Mouse (Mus musculus): ENCODE measurements around the gene Plekha6.

The Plekha6 gene

DNA sequence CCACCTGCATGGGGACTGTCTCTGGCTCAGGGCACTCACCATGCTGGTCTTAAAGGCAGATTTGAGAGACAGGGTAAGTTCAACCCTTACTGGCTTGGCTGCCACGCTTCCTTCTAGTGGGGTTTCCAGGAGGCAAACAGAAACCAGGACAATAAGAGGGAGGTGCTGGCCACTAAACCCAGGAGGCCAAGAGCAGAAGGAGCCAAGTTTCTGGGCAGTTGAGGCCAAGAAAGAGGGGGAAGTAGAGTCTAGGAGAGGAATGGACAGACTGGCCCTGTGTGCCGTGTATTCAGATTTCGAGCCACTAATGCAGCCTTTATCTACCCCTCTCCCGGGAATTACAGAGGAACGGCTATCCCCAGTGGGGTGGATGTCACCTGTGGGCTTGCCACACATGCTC lies 83.2 kb downstream of the Plekha6 start:
- DNase-seq: no peak

DNA sequence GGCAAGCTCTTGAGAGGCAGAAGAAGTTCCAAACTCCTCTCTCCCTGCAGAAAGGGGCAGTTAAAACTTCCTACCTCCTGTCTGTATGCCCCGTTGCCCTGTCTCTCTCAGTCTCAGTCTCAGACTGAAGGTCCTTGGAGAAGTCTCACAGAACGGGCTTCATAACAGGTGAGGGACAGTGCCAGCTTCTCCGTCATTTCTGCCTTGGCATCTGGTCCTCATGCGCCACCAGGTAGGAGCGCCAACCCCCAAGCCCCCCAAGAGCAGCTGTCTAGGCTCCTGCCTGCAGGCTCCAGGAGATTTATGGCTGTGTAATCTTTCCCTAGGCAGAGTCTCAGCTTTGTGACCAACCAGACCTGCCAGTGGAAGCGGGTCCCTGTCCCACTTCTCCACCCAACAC lies 86.8 kb downstream of the Plekha6 start:
- no peak for DNase-seq

DNA sequence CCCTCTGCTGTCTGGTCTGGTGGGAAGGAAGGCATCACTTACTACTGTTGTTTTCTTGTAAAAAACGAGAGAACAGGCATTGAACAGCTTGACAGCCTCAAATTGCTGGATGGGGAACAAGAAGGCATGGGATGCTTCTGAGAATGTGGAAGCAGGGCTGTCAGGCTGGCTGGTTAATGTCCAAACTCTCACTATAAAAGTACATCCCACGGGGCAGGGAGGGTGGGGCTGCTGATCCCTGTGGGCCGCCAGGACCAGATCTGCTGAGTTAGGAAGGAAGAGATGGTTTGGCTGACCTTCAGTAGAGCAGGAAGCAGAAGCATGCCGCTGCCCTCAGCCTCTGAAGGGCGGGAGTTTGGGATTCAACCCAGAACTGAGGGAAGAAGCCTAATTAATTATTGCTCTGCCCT lies 87.6 kb downstream of the Plekha6 start:
- DNase-seq: peak; percentile 76

DNA sequence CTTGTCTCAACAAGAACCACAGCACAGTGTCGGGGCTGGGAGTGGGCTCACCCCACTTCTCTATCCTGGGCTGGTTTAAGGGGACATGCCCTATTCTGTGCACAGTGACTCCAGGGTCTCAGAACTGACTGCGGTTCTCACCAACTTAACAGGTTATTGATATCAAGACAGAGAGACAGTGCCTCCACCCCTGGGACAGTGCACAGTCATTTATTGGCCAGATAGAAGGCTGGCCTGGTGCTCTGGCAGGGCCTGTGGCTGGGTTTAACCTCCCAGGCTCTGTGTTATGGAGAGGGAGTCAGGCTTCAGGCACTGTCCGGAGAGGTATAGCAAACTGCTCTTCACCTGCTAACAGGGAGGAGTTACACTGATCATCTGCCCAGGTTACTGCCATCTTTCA lies 88.2 kb downstream of the Plekha6 start:
- no peak for DNase-seq

DNA sequence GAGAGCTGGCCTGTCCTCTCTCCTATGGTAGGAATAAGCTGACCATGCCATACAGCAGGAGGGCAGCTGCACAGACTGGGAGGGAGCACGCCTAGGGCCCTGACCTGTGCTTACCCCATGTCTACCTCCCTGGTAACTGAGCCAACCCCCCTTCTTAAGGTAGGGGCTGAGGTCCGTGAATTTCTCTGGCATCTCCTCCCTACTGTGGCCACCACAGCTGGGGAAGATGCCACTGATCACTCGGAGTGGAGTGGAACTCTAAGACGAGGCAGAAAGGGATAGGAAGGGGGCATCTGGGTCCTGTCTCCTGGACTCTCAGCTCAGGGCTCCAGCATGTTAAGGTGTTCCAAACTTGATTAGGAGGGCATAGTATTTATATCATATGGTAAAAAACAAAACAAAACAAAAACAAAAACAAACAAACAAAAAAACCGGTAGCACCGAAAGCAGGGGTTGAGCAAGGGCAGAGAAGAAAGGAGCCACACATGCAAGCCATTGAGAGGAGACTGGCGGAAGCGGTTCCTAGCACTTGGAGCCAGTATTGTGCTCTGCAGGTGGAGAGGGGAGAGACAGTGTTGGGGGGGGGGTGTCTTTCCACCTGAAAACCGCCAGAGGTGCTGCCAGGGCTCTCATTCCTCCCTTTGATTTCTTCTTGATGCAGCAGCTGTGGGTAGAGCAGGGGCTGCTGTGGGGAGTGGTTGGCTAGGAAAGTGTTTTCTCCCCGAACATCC lies 89.0 kb downstream of the Plekha6 start:
- no peak for DNase-seq

DNA sequence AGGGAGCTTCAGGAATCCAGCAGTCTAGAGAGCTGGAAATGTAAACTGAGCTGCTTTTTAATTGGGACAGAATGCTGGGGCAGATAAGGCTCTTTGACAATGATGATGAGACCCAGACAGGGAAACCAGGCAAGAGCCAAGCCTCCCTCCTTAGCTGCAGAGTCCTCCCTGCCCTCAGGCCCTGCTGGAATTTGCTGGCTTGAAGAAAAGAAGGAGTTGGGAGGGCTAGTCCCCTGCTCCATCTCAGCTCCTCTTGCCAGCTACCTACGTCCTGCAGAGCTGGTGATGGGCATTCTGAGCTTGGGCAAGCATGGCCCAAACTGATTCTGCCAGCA lies 89.5 kb downstream of the Plekha6 start:
- DNase-seq: peak; percentile 30

DNA sequence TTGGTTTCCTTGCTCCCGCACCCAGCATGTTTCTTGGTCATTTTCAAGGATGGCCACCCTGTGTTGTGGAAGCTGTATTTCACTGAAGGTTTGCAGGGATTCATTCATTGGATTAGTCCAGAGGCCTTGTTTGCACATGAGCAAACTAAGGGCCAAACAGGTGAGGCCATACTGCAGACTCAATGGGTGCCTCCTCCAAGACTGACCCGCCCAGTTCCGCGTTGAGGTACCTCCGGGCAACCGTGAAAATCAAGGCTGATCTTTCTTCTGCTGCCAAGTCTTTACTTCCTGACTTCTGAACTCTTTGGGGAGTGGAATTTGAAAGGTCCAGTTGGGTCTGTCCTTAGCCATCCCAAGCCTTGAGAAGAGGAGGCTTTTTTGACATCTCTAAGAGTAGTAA lies 90.2 kb downstream of the Plekha6 start:
- DNase-seq: peak; percentile 16

DNA sequence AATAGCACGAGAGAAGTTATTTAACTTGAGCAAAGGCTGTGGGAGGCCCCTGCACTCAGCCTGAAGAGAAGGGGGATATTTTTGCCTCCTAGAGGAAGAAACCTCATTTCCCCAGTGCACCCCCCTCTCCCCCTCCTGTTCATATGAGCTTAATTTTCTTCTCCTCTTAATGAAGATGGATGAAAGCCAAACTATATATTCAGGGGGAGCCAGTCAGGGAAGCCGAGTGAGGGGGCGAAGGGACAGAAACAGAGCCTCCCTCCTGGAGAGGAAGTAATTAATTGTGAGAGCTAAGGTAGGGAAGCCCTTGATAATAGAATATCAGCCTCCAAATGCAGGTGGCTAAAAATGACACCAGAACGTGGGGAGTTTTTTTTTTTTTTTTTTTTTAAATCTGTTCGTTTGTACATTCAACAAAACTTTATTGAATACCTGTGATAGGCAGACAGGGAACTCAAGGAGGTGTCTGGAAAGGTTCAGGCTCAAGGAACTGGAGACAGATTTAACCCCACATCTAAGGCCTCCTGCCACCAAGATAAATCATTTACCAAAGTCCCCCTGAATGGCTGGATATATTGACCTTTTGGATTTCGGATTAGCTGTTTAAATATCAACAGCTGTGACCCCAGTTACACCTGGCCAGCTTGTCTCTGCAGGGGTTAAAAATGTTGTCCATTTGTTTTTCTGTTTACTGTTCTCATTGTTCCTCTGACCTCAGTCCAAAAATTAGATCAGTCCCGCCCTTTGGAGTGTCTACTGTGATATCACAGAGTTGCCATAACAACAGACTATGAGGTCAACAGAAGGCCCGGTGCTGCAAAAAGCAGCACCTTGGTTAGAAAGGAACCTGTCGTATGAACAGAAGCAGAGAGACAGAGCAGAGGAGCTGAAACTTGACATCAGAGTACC lies 91.1 kb downstream of the Plekha6 start:
- DNase-seq: no peak

DNA sequence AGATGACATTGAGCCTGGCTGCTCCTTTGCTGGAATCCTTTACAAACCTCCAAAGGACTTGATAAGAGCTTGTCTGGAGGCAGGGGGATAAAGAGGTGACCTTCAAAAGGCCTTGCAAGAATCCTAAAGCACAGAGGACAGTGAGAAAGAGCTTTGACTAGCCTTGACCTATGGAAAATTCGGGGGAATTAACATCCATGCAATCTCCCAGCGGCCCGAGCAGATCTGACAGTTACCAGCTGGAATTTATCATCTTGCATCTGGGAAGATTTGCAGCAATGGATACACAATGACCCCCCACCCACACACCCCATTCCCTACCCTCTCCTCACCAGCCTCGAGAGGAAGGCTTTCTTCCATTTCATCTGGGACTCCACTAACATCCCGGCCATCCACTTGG lies 91.8 kb downstream of the Plekha6 start:
- DNase-seq: peak; percentile 19

DNA sequence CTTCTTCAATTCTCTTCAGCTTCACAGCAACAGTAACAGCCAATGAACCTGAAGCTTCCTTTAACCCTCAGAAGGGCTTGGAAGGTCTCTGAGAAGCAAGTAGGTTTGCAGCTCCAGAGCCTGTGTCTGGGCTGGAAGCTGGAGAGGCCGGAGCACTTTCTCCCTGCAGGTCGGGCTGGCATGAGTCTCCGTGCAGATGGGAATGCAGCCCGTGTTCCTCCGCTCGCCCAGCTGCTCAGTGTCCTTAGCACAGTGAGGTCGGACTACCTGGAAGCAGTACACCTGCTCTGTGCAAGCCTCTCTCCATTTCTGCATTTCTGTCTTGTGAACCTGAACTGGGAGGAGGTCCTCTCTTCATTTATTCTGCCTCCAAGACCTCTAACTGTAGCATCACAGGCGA lies 92.3 kb downstream of the Plekha6 start:
- DNase-seq: no peak

DNA sequence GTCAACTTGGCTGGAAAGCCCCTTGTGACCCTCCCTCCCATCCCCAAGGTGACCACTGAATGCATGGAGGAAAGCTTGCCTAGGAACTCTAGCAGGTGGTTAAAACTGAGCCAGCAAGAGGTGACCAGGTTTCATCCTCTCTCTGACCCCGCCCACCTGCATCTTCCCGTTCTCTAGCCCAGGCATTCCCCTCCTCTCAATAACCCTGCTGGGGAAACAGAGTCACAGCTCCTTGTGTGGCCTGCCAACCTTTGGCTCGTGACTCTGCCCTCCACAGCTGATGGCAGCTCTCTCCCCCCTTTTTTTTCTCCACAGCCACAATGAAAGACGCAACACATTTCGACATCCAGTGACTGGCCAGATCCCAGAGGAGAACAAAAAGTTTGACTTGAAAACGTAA lies 94.7 kb downstream of the Plekha6 start:
- no peak for DNase-seq

DNA sequence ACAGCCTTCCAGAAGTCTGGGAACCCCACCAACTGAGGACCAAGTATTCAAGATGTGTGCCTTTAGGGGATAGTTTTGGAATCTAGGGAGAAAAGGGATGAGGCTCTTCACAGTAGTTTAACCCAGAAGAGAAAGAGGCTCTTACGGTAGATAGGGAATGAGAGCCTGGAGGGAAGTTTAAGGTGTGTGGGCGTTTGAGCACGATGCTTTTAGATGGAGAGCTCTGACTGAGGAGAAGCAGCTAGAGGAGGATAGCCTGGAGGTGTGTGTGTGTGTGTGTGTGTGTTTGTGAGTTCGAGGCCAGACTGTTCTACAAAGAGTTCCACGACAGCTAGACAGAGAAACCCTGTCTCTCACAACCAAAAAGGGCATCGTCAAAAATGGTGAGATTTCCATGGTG lies 98.6 kb downstream of the Plekha6 start:
- no peak for DNase-seq

DNA sequence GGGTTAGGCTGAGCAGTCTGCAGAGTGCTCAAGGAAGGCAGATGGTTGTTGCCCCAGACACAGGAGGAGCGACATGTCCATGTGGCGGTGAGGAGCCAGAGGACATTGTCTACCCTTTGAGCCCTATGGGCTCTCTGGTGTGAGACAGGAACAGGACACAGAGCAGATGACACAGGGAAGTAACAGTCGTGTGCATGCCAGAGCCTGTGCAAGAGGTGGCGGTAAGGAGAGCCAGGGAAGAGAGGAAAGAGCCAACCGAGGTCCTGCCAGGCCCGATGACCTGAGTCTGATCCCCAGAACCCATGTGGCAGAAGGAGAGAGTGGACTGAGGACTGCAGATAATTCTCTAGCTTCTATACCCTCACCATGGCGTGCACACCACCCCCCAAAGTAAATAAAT lies 99.1 kb downstream of the Plekha6 start:
- DNase-seq: no peak

DNA sequence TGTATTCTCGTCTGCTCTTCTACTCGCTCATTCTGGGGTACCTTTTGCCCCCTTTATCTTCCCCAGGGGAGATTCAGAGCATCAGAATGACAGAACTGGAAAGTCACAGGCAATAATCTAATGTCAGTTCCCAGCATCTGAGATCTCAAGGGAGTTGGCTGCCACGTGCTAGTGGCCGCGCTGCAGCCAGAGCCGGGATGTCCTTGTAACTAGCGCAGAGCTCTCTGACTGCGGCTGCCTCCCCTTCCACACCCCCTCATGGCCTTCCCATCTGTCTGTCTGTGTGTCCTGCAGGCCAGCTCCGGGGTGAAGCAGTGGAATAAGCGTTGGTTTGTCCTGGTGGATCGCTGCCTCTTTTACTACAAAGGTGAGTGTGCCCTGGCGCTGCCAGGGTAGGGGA lies 100.4 kb downstream of the Plekha6 start:
- no peak for DNase-seq

DNA sequence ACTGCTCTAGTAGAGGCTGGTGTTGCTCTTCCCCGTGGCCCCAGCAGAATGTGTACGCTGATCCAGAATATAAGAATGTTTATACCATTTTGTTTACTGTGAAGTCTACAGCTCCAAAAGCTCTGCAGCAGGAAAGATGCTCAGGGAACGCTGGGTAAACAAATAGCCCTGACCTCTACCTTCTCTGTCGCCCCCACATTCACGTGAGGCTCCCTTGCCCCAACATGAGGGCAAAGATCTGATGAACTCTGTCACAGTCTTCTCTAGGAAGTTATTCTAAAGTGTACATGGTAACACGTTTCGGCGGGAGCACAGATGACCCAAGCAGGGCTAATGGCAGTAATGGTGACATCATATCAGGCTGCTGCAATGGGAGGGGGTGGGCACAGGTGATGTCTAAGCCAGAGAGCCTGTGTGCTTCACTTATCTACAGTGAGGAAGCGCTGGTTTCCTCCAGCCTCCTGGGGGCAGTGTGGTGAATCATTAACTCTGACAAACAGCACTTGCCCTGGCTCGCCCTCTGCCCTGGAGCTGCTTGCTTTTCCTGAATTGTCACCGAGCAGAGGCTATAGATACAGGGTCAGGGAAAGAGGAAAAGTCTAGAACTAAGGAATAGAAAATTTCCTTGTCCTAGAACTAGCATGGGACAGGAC lies 101.2 kb downstream of the Plekha6 start:
- peak; percentile 45 for DNase-seq

DNA sequence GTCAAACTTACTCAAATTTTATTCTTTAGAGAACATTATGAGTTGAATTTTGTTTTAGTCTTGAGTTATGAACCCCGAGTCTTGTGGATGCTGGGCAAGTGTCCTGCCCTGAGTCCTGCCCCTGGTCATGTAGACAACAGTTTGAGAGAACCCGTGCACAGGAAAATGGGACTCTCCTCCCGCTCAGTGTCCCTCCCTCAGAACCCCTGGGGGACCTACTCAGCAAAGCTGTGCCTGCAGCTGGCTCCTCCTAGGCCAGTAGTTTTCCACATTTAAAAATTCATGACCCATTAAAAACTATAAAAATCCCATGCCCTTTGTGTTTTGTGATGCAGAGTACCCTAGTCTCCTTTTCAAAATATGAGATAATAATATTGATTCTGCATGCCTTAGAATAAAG lies 103.1 kb downstream of the Plekha6 start:
- DNase-seq: no peak

DNA sequence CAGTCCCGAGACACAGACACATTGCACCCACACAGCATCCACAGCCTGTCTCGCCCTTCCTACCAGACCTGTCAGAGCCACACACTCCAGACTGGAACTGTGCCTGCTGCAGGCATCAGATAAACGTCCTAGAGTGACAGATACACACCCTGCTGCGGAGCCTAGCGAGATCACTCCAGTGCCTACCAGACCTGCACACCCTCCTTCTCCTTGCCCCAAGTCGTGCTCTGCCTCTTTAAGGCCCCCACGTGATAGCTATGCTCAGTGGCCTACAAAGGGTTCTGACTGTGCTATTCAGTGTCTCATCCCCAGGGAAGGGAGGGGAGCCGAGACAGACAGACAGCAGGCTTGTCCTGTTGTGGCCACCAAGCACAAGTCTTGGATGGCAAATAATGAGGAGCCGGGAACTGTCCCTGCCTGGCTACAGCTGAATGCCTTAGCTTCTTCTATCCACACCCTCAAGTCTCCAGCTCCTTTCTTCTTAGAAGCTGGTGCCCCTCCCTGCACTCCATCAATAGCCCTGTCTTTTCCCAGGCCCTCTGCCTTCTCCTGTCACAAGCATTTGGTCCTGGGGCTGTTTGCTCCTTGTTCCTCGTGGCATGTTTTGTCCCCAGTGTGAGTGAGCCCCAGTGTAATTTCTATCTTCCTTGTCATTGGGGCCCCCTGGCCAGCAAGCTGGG lies 103.9 kb downstream of the Plekha6 start:
- no peak for DNase-seq

DNA sequence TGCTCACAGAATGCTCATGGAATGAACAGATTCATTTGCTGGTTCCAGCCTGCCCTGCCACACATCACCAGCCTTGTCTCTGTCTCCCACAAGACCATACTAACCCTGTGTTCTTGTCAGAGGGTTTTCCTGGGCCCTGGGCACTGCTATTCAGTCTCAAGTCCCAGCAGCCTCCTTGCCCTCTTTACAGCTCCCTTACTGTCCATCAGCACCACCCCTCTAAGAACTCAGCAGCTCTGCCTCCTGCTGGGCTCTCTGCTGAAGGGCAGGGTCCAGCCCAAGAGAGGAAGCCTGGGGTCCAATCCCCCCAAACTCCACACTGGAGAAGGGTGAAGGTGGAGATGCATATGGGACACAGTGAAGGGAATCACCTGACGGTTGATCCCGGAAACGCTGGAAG lies 104.5 kb downstream of the Plekha6 start:
- no peak for DNase-seq

DNA sequence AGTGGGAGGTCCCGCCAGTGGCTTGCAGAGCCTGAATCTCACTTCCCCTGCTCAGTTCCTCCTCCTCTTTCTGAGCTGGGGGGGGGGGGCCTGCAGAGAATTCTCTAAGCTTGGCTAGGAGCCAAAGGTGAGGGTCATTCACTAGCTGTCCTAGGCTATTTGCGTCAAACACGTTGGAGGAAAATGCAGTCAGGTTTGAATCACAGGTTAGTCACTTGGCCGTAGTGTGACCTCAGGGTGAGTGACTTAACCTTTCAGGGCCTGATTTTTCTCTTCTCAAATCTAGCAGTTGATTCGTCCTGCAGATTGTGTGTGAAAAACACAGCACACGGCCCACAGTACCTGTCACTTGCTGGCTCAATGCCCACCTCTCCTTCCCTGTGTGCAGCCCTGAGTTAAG lies 106.3 kb downstream of the Plekha6 start:
- no peak for DNase-seq

DNA sequence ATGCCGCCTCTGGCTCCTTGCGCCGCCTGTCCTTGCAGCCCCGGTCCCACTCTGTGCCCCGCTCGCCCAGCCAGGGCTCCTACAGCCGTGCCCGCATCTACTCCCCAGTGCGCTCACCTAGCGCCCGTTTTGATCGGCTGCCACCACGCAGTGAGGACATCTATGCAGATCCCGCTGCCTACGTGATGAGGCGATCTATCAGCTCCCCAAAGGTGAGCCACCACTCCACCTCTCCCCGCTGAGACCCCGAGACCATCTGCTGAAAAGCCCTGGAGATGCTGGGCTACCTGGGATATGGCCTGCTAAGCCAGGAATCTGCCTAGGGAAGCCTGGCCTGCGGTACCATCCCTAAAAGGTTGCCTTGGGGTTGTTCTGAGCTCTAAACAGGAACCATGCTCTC lies 110.2 kb downstream of the Plekha6 start:
- no peak for DNase-seq

DNA sequence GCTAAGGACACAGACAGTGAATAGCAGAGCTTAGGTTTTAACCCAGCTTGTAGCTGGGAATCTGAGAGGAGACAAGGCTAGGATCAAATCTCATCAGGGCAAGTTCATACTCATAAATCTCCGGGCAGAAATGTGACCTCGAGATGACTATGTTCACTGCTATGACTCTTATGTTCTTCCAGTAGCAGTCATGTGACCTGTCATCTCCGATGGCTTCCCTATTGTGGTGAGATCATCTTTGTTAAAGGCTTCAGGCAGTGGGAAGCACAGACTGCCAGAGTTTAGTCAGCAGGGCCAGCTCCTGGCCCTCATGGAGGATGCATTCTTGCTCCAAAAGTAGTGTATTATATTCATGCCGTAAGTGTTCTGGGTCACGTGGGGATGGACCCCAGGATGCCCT lies 113.0 kb downstream of the Plekha6 start:
- DNase-seq: no peak

DNA sequence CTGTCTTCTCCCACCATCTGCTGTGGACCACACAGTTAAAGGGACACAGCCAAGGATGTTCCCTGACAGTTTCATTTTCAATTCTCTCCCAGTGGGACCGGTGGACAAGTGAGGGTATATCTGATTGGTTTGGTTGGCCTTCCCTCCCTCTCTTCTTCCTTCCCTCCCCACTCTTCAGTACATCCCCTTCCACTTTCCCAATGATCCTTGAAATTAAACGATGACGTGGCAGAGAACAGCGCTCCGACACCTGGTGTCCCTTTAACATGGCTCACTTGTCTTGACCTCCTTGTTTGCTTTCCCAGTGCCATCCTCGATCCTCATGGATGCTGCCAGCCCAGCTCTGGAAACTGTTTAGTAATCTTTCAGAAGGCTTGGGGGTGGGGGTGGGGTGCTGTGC lies 114.5 kb downstream of the Plekha6 start:
- DNase-seq: no peak

DNA sequence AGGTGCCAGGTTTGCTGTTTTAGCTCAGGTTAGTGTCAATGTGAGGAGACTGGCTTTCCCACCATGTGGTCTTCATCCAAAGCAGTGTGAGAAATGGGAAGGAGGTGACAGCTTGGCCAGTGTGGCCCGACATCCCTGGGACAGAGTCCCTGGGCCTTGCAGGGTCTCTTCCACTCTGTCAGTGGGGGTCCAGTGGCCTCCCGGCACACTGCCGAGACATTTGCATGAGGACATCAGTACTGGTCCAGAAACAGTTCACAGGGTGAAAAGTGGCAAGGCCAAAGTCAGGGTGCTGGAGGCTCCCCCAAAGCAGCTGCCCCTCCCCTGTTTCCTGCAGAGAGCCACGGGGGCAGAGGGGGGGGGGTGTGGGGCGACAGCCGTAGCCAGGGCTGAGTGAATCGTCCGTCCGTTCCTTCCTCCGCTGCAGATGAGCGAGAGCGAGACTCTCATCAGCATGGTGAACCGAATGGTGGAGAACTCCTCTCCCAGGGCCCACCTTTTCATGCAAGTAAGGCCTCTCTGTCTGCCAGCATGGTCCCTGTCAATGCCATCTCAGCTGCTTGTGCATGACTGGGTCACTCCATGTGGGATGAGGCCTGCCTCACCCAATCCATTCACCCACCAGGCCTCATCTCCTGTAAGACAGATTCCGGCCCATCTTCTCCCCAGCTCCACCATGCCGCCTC lies 115.1 kb downstream of the Plekha6 start:
- DNase-seq: no peak
